Mouse (Mus musculus): Measurements from ENCODE around the gene Nfic. TPM values are rescaled to one million over a fixed set of nuclear protein-coding genes. Genes with fewer than 3 reads are reported as not detected.

Nfic gene
- total RNA-seq (2021) = 100 to 1,000 TPM; 219 to 237 TPM
- long read RNA-seq, experiment 1, full-length matches to known transcripts = 13 of 76 reads
- long read RNA-seq, experiment 1, partial matches to known transcripts = 1 of 76 reads
- long read RNA-seq, experiment 1, other reads (novel, unspliced or antisense) = 62 of 76 reads
- long read RNA-seq, experiment 2, full-length matches to known transcripts = 14 of 92 reads
- long read RNA-seq, experiment 2, partial matches to known transcripts = 6 of 92 reads
- long read RNA-seq, experiment 2, other reads (novel, unspliced or antisense) = 72 of 92 reads

- intact Hi-C loops (cut with DNase I) = no loop called here
- DNase-seq = no peak
These were observed at the start of gene Nfic for GRCm38 (mm10) chr10:81455181-81455895. TSS of gene Nfic (minus strand) at chr10:81455635.

DNA sequence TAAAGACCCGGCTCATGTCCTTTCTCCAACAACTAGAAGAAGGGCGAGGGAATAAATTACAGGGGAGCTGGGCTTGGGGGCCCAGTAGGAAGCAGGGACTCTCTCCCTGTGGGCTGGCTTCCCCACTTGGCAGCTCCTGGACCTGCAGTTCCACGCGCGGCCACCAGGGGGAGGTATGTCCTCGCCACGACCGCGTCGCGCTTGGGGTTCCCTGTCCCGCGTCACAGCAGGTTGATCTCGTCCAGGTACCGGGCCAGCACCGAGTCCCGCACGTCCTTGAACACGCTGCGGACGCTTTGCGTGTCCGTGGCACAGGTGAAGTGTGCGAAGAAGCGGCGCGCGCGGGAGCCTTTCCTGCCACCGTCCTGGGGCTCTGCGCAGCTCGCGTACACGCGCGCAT, 47.2 kb upstream of the Nfic start:
- peak; percentile 82 to 90 for DNase-seq
- intact Hi-C loops (cut with DNase I) = loop anchor here (2.0 kb wide), 2 partner anchors 24 to 50 kb away; no protein-coding TSS in a partner anchor

GRCm38 (mm10) chr10:81501863-81502262, 46.4 kb upstream of the Nfic start:
- intact Hi-C loops (cut with DNase I) = loop anchor here (2.0 kb wide), 2 partner anchors 25 to 51 kb away; no protein-coding TSS in a partner anchor
- no peak for DNase-seq

- intact Hi-C loops (cut with DNase I) = no loop called here
- DNase-seq = no peak
These were observed 44.6 kb upstream of the Nfic start, which contains the start of gene S1pr4 for GRCm38 (mm10) chr10:81500032-81500431. TSS of gene S1pr4 (minus strand) at chr10:81500132.

- intact Hi-C loops (cut with DNase I) = loop anchor here (5.0 kb wide), 1 partner anchor 103 kb away; the partner anchor contains the start of gene Tle6
- no peak for DNase-seq
These were observed 43.9 kb upstream of the Nfic start for GRCm38 (mm10) chr10:81499250-81499901.

DNA sequence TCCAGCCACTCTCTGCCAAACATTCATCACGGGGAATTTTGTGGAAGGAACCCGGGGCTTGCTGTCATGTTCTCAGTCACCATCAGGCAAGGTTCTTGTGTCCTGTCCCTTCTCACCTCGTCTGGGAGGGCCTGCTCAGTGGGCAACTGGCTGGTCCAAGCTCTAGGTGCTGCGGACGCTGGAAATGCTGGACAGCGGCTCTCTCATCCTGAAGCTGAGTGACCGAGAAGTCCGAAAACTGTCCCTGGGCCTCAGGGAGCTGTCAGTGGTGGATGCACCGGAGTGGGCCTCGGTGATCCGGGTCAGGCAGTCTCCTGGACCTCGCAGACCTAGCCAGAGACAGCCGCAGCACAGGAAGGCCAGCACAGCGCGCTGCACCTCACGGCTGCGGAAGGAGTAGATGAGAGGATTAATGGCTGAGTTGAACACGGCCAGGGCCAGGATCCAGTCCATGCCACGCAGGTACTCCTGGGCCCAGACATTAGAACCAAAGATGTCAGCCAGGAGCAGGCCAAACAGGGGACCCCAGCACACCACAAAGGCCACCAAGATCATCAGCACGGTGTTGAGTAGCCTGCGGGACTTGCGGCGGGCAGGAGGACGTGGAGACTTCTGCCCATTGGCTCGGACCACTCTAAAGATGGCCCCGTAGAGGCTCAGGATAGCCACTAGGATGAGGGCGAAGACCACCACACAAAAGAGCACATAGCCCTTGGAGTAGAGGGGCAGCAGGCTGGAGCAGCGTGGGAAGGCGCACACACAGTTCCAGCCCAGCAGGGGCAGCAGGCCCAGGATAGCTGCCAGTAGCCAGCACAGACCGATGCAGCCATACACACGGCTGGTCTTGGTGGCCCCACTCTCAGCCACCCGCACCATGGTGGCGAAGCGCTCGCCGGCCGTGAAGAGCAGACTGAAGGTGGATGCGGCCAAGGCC, 43.1 kb upstream of the Nfic start:
- no peak for DNase-seq
- intact Hi-C loops (cut with DNase I) = loop anchor here (5.0 kb wide), 1 partner anchor 104 kb away; the partner anchor contains the start of gene Tle6

DNA sequence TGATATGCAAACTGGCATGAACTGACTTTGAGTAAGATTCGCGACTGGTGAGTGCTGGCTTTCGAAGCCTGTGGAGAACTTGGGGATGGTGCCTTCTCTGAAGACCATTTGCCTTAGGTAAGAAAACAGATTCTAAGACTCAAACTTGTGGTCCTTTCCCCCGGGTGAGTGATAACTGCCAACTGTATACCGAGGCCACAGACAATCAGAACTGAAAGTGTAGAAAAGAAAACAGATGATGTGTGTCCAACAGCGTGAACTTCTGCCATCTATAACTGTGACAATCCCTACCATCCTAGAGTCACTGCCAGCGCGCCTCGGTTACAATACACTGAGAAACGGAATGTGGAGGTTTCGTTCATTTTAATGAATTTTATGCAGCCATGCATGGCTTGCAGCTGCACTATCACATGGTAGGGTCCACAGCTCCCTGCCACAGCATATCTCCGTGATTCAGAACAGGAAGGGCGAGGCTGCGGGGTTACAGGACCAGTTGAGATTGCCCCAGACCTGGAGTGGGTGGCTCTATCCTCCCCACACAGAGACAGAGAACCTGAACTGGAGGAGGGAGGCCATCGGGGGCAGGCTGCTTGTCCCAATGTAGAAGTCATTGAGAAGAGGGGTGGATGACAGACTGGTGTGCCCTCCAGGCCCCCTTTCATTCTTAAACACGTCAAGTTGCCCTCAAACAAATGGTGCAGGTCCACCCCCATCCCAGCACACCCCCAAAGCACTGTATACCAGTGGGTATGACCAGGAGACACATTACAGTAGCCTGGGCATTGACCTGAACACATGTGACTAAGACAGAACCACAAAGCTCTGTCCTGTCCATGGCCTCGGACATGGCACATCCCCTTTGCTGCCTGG, 42.2 kb upstream of the Nfic start:
- intact Hi-C loops (cut with DNase I) = loop anchor here (5.0 kb wide), 1 partner anchor 105 kb away; the partner anchor contains the start of gene Tle6
- no peak for DNase-seq

- intact Hi-C loops (cut with DNase I) = loop anchor here (5.0 kb wide), 1 partner anchor 105 kb away; the partner anchor contains the start of gene Tle6
- no peak for DNase-seq
These were observed 41.5 kb upstream of the Nfic start for GRCm38 (mm10) chr10:81496969-81497368.

- intact Hi-C loops (cut with DNase I) = loop anchor here (5.0 kb wide), 1 partner anchor 106 kb away; the partner anchor contains the start of gene Tle6
- peak; percentile 95 to 96 for DNase-seq
These were observed 40.9 kb upstream of the Nfic start, which contains the start of gene Ncln for GRCm38 (mm10) chr10:81496264-81496901. TSS of gene Ncln (minus strand) at chr10:81496392.

DNA sequence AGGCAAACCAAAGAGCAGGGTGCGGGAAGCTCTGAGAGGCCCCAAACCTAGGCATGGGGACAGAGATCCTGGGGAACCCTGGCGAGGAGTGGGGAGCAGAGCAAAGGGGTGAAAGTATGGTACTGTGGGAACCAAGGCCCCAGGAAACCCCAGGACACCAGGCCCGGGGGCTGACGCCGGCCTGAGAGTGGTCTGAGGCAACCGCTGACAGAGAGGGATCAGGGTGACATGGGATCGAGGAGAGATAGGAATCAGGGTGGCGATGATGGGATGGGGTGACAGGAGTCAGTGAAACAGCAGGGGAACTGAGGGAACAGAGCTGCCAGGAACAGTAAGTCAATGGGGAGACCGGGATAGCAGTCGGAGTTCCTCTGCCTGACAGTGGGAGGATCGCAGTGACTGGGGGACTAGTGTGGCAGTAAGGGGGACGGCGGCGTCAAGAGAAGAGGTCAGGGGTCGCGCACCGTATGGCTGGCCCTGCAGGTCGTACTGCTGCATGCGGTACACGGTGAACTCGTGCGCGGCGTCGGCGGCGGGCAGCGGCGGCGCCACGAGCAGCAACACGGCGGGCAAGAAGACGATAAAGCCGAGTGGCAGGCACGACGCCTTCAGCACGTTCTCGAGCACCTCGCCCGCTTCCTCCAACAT, 40.3 kb upstream of the Nfic start:
- intact Hi-C loops (cut with DNase I) = loop anchor here (5.0 kb wide), 1 partner anchor 107 kb away; the partner anchor contains the start of gene Tle6

GRCm38 (mm10) chr10:81495151-81495550, 39.7 kb upstream of the Nfic start:
- intact Hi-C loops (cut with DNase I) = loop anchor here (5.0 kb wide), 1 partner anchor 107 kb away; the partner anchor contains the start of gene Tle6

More for the DNA sequence above, 40.3 kb upstream of the Nfic start:
- DNase-seq = no peak

DNA sequence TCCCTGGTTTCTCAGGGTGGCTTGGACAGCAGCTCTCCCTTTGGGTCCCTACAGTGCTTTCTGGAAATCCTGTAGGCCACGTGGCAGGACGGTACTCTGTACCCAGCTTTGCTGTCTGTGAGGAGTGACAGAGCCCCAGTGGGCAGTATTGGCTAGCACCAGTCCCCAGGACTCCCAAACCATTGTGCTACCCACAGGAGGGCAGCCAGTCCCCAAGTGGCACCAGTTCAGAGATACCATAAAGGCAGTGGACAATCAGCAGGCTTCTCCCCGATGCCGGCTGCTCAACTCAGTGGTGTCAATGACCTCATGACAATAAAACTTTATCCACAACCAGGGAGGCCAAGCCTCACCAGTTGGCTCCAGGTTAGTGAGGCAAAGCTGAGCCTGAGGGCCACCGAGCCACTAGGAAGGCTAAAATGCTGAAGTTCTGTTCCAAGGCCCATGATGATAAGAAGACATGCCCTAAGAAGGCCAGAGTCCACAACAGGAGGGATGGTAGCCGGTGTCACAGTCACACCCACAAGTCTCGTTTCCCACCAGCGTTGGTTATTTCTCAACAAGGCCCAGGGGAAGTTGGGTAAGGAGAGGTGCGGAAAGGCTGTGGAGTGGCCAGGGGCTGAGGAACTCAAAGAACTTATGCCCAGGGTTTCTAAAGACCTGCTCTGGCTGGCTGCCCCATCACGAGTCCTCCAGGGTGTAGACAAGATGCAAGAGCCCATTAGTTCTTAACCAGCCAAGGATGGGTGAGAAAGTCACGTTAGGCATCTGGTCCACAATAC, 39.0 kb upstream of the Nfic start:
- intact Hi-C loops (cut with DNase I) = loop anchor here (5.0 kb wide), 1 partner anchor 108 kb away; the partner anchor contains the start of gene Tle6
- no peak for DNase-seq

More at GRCm38 (mm10) chr10:81495151-81495550, 39.7 kb upstream of the Nfic start:
- DNase-seq = no peak

- intact Hi-C loops (cut with DNase I) = no loop called here
These were observed 38.3 kb upstream of the Nfic start for GRCm38 (mm10) chr10:81493601-81494220.

GRCm38 (mm10) chr10:81492606-81493240, 37.3 kb upstream of the Nfic start:
- no peak for DNase-seq
- intact Hi-C loops (cut with DNase I) = no loop called here

More at GRCm38 (mm10) chr10:81493601-81494220, 38.3 kb upstream of the Nfic start:
- DNase-seq = no peak

GRCm38 (mm10) chr10:81491018-81491417, 35.6 kb upstream of the Nfic start:
- intact Hi-C loops (cut with DNase I) = no loop called here
- DNase-seq = no peak

DNA sequence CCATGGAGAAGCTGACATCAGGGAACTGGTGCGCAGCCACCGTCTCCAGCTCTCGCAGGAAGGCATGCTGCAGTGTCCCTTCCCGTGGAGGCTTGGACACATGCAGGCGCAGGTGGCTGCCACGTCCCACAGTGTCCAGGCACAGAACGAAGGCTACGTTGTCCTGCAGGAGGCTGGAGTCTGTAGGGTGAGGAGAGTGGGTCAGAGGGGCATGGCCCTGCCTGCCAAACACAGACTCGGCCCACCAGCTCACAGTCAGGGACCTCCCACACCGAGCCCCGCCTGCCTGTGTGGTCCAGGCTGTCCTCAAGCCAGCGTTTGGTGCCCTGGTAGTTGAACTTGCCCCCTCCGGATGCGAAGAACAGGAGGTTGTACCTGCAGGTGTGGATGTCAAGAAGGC, 34.5 kb upstream of the Nfic start:
- intact Hi-C loops (cut with DNase I) = no loop called here

More for the DNA sequence above, 34.5 kb upstream of the Nfic start:
- no peak for DNase-seq

Measured in gastrocnemius, postnatal 36 days (tissue).